Mouse (Mus musculus): ENCODE data around the gene Olfr1443. TPM values are rescaled to one million over a fixed set of nuclear protein-coding genes. Genes with fewer than 3 reads are reported as not detected.

Gene Olfr1443
- total RNA-seq, 2 experiments from 2014 or later: not detected

GRCm38 (mm10) chr19:12731950-12732349, 54.0 kb downstream of the Olfr1443 start:
- DNase-seq (ENCODE audit: low spot score in 2 of 2): no peak

Other genes with a start within 250 kb of the Olfr1443 start
- 1 to 10 TPM; 9.7 TPM for gene Mpeg1, start 217.3 kb upstream of the Olfr1443 start, total RNA-seq (2021)
- 10 to 100 TPM; 34.3 to 36.9 TPM for gene Dtx4, start 176.7 kb upstream of the Olfr1443 start, total RNA-seq (2021)
- 1 to 10 TPM; 1.5 to 2.0 TPM for gene Fam111a, start 132.4 kb upstream of the Olfr1443 start, total RNA-seq (2021)
- not detected for gene Gm4952, start 78.1 kb upstream of the Olfr1443 start, total RNA-seq (2021)
- gene Glyat, start 44.8 kb upstream of the Olfr1443 start, total RNA-seq (2021): not detected
- not detected for gene Olfr1442, start 7.7 kb upstream of the Olfr1443 start, total RNA-seq (2021)
- not detected for gene Keg1, start 17.7 kb downstream of the Olfr1443 start, total RNA-seq (2021)
- gene Cntf, start 87.5 kb downstream of the Olfr1443 start, total RNA-seq (2021): 1 to 10 TPM; 2.9 to 3.1 TPM
- 10 to 100 TPM; 88.4 to 89.6 TPM for gene Zfp91, start 118.0 kb downstream of the Olfr1443 start, total RNA-seq (2021)
- gene Lpxn, start 118.1 kb downstream of the Olfr1443 start, total RNA-seq (2021): 1 to 10 TPM; 1.2 to 1.8 TPM
- gene Gm5244, start 168.6 kb downstream of the Olfr1443 start, total RNA-seq (2021): not detected
- not detected for gene Olfr1444, start 179.2 kb downstream of the Olfr1443 start, total RNA-seq (2021)
- gene Olfr1445, start 205.7 kb downstream of the Olfr1443 start, total RNA-seq (2021): not detected
- not detected for gene Olfr1446, start 215.4 kb downstream of the Olfr1443 start, total RNA-seq (2021)
- gene Olfr1447, start 225.6 kb downstream of the Olfr1443 start, total RNA-seq (2021): not detected
- not detected for gene Olfr1448, start 246.3 kb downstream of the Olfr1443 start, total RNA-seq (2021)

All from left cerebral cortex, adult 18-20 months (tissue).